Mouse (Mus musculus): ENCODE data around the gene Ddx43. TPM values are rescaled to one million over a fixed set of nuclear protein-coding genes. Genes with fewer than 3 reads are reported as not detected.

Ddx43 gene
- 0.37 and 0.42 TPM in 2 replicates for polyA plus RNA-seq (2012; rRNA removed)

GRCm38 (mm10) chr9:78395630-78396351 lies at the start of gene Ddx43:
Gene Ddx43 (plus strand): TSS chr9:78395777.

GRCm38 (mm10) chr9:78355611-78356010 lies 40.0 kb upstream of the Ddx43 start, which contains the start of gene Gsta2:
Gene Gsta2 (minus strand): TSS chr9:78355788.

GRCm38 (mm10) chr9:78367959-78368358 lies 27.6 kb upstream of the Ddx43 start, which contains the start of gene Dppa5a:
Gene Dppa5a (minus strand): TSS chr9:78368177.

GRCm38 (mm10) chr9:78378113-78378785 lies 17.3 kb upstream of the Ddx43 start, which contains the start of gene Ooep:
Gene Ooep (minus strand): TSS chr9:78378725.

GRCm38 (mm10) chr9:78442579-78443392 lies 47.2 kb downstream of the Ddx43 start, which contains the start of gene Cgas:
Gene Cgas (minus strand): TSS chr9:78443237.

GRCm38 (mm10) chr9:78447973-78448873 lies 52.6 kb downstream of the Ddx43 start, which contains the start of the genes Mto1 and Gm17324:
Gene Mto1 (plus strand): TSS chr9:78448208.
Gene Gm17324 (minus strand): TSS chr9:78448786.

Other genes with a start within 250 kb of the Ddx43 start
- 54.2 and 59.9 TPM in 2 replicates for gene Gsta4, start 213.0 kb upstream of the Ddx43 start, polyA plus RNA-seq (2012; rRNA removed)
- not detected in 2 replicates for gene Gsta1, start 165.1 kb upstream of the Ddx43 start, polyA plus RNA-seq (2012; rRNA removed)
- not detected in 2 replicates for gene Gm3776, start 138.6 kb upstream of the Ddx43 start, polyA plus RNA-seq (2012; rRNA removed)
- not detected in 2 replicates for gene Gm10639, start 105.9 kb upstream of the Ddx43 start, polyA plus RNA-seq (2012; rRNA removed)
- gene Omt2a, start 81.0 kb upstream of the Ddx43 start, polyA plus RNA-seq (2012; rRNA removed) = not detected in 2 replicates
- gene Omt2b, start 68.2 kb upstream of the Ddx43 start, polyA plus RNA-seq (2012; rRNA removed) = not detected in 2 replicates
- not detected in 2 replicates for gene Gsta2, start 40.0 kb upstream of the Ddx43 start, polyA plus RNA-seq (2012; rRNA removed)
- gene Dppa5a, start 27.6 kb upstream of the Ddx43 start, polyA plus RNA-seq (2012; rRNA removed) = 0.48 and 2.1 TPM in 2 replicates
- gene Ooep, start 17.1 kb upstream of the Ddx43 start, polyA plus RNA-seq (2012; rRNA removed) = 1.8 and 2.7 TPM in 2 replicates
- 0.56 and 0.96 TPM in 2 replicates for gene Cgas, start 47.5 kb downstream of the Ddx43 start, polyA plus RNA-seq (2012; rRNA removed)
- gene Mto1, start 52.4 kb downstream of the Ddx43 start, polyA plus RNA-seq (2012; rRNA removed) = 15.9 and 21.2 TPM in 2 replicates
- 0.06 and 0.08 TPM in 2 replicates for gene Gm17324, start 53.0 kb downstream of the Ddx43 start, polyA plus RNA-seq (2012; rRNA removed)
- 10,218 and 10,405 TPM in 2 replicates for gene Eef1a1, start 93.4 kb downstream of the Ddx43 start, polyA plus RNA-seq (2012; rRNA removed)
- 4.5 and 7.1 TPM in 2 replicates for gene Slc17a5, start 192.3 kb downstream of the Ddx43 start, polyA plus RNA-seq (2012; rRNA removed)
- gene Cd109, start 219.8 kb downstream of the Ddx43 start, polyA plus RNA-seq (2012; rRNA removed) = 2.1 and 3.1 TPM in 2 replicates